Mouse (Mus musculus) left cerebral cortex, adult 2 months (tissue): ENCODE measurements at regions not wholly inside any gene's neighbourhood (a gene's known extent, or its start where the extent isn't known, plus 50 kb on each side); places are given as distances from the start of the nearest gene placed in this dataset.

Experiments used
- DNase-seq, 2 experiments: peaks; one replicate each; pipeline ENCODE4 v3.0.0; 2021 to 2022; ENCODE audit warnings: low spot score in 2 of 2, mixed read lengths in 1 of 2; ENCODE audit errors: extremely low spot score in 1 of 2
- H3K27ac ChIP-seq: fragments of 200-600 bp; 2 replicates; pipeline ENCODE4 v1.8.1; 2022
- H3K4me3 ChIP-seq: fragments of 200-600 bp; 2 replicates; pipeline ENCODE4 v1.8.1; 2022
- CTCF ChIP-seq: fragments of 200-600 bp; IDR thresholded peaks from 2 replicates; pipeline ENCODE4 v1.8.1; 2022; ENCODE audit warnings: antibody characterized with exemption, mild to moderate bottlenecking, moderate library complexity
- intact Hi-C: fragments of 180-260 bp; cut with DNase I; formaldehyde crosslinking; loops from one replicate; pipeline ENCODE4 v1.15.1; 2025

DNA sequence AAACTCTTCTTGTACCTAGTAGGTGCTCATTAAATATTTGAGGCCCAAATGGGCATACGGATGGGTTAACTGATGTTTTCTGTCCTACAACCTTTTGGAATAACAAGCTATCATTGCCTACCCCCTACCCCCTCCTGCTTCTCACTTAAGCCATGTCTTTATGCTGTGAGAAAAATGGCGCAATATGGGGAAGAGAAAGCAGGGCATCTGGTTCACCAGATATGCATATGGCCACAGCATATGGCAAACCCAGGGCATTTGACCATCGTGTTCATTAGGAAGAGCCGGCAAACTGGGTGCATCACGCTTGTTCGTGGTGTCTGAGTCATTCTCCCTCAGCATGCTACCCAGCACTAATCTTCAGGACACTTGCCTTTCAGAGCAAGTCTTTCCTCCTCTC is 616.1 kb downstream of the Bcl11a start:
- intact Hi-C loops = no loop called here
- DNase-seq = no peak
- H3K27ac ChIP-seq = no peak overlapping the region

DNA sequence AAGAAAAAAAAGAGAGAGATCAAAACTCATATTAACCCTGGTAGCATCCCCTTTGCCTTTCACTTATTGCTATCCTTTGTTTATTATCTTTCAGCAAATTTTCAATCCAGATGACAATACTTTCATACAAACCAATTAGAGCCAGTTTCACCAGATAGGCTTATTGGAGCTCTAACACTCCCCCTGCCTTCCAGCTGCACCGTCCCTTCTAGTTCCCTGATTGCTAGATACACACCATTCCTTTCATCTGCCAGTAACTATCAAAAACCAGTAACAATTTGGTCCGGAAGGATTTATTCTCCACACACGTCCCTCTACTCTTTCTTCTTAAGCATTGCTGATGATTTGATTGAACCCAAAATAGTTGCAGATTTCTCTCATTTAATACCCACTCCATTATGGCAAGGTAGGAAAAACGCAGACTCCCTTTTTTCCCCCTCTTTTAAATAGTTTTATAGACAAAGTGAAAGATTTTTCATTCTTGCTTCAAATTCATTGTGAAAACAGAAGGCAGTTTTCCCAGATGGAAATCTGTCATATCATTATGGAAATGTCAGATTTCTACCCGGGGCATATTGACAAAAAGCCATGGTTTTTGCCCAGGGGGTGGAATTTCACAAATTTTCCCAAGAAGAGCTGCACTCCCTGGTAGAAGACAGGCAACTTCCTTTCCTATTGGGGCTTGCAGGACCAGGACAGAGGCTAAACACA is 617.3 kb downstream of the Bcl11a start:
- H3K27ac ChIP-seq = no peak overlapping the region
- no peak; the same call in 1 of the 2 replicates for TF ChIP-seq CTCF
- intact Hi-C loops = no loop called here
- DNase-seq = no peak
- H3K4me3 ChIP-seq = no peak overlapping the region

More for the DNA sequence above, 616.1 kb downstream of the Bcl11a start:
- TF ChIP-seq CTCF = no peak
- H3K4me3 ChIP-seq = no peak overlapping the region

DNA sequence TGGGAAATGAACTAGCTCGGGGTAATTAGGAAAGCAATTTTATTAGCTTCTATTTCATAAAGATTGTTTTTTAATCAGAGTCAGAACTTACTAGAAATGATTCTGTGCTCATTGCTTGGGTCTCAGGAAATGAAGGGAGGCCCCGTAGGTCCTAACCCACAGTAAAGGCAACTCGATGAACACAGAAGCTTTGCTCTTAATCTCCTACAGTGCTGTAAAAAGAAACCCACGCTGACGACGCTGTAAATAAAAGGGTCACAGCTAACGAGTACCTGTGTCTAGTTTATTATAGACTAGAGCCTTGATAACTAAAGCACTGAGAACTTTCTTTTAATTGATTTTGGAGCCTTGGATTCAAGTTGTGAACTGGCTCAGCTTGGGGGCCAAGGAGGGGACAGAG is 618.7 kb downstream of the Bcl11a start:
- Histone ChIP-seq H3K4me3 (no peak overlapping the region), H3K27ac (no peak overlapping the region)
- TF ChIP-seq CTCF = no peak
- DNase-seq = no peak
- intact Hi-C loops = no loop called here

DNA sequence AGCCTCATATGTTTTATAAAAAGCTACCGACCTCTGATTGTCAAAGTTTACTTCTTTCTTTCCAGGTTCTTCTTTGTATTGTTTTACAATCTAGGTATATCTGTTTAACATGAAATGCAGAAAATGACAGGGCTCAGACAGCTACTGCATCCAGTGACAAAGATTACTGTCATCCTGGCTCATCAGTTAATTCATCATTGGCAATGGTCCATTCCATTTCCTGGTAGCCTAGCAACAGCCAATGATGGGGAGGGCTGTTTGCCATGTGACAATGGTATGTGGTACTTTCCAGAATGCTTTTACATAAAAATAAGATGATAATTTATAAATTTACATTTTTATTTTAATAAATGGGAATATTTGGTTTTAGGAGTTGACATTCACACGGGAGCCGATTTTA is 630.9 kb downstream of the Bcl11a start:
- no peak for TF ChIP-seq CTCF
- no peak overlapping the region for H3K4me3 ChIP-seq
- H3K27ac ChIP-seq = no peak overlapping the region
- intact Hi-C loops = no loop called here
- no peak for DNase-seq

DNA sequence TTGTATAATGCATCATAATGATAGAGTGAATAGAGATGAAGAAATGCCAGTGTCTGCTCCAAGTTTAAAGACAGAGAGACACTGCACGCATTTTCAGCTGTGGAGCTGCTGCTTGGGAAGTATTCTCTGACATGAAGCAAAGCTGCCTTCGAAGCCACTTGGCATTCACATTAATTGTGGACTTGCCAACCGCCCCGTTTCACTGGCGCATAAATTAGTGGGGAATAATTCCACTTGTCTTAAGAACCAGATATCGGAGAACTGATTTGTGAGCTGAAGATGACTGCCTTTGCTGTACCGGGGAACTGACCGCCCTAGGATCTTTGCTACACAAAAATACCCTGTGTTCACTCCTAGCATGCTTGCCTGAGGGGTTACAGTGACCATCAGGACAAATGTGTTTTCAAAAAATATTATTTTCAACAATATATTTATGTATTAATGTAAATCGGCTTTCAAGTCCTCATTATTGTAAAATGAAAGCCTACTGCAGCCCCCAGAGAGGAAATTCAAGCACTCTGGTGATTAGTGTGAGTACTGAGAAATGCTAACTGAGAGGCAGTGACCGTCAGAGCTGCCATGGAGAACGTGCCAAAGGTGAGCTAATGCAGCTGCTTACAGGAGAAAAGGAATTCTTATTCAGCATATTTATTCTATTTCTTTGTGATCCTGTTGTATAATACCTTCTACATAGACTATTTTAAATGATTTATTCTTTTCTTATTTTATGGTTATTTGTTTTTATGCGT is 638.9 kb downstream of the Bcl11a start:
- peak overlapping the region; percentile 16; the same call in 1 of the 2 replicates for H3K27ac ChIP-seq
- DNase-seq = no peak
- no peak for TF ChIP-seq CTCF
- H3K4me3 ChIP-seq = peak overlapping the region; percentile 23
- intact Hi-C loops = no loop called here

DNA sequence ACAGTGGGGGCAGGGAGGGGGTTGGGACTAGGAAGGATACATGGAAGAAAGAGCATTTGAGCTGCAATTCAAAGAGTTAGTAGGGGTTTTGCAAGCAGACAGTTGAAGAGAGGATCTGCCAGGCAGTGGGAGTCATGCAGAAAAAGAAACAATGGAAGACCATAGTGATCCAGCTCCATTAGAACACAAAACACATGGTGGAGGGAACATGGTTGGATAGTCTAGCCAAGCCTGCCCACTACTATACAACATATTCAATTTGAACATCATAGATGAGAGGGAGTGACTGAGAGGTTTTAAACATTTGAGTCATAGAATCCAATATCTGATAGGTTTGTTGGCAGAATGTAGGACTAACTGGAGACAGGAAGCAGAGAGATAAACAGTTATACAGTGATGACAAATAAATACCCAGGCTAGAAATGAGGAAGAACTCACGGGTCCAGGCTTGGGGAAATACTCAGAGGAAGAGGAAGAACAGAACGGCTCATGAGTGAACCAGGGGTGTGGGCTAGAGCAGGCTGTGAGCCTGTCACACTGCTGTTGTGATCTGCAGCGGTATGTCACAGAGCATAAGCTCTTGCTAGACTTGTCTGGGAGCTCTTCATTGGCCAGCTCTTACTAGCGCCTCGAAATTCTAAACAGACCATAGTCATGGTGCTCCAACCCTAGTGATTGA is 646.5 kb downstream of the Bcl11a start:
- Histone ChIP-seq H3K4me3 (no peak overlapping the region), H3K27ac (no peak overlapping the region)
- intact Hi-C loops = no loop called here
- no peak for DNase-seq
- TF ChIP-seq CTCF = no peak

DNA sequence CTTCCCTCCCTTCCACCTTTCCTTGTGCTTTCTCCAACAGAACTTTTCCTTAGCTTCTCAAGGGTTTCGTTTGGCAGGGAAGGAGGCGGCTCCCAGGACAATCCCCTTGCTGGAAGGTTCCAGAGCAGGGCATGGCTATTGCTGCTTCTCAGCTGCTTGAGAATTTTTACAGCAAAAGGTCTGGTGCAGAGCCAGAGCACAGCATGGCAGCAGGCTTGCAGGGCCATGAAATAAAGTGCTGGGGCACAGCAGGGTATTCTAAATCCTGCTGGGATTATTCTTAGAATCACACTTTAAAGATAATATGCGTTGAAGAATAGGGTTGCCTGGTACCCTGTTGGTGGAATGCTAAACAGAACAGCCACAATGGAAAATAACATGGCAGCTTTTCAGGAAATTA is 648.5 kb downstream of the Bcl11a start:
- Histone ChIP-seq H3K27ac (no peak overlapping the region), H3K4me3 (no peak overlapping the region)
- no peak for DNase-seq
- no peak; the same call in 1 of the 2 replicates for TF ChIP-seq CTCF
- intact Hi-C loops = no loop called here

DNA sequence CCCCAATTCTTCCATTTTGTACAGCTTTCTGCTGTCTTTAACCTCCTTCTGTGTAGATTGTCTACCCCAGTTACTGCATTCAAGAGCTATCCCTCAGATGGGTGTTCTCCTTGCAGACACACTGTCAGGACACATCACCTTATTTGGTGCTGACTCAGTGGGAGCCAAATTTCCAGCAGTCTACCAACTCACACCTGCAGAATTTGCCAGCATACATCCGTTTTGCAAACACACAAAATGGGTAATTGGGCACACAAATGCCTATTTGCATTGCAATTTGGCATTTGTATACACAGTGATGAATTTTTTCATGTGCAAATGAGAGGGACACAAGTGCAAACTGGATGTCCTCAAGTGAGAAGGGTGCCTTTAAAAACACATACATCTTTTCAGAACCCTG is 649.5 kb downstream of the Bcl11a start:
- DNase-seq = no peak
- no peak for TF ChIP-seq CTCF
- no peak overlapping the region for H3K27ac ChIP-seq
- intact Hi-C loops = no loop called here
- H3K4me3 ChIP-seq = no peak overlapping the region

DNA sequence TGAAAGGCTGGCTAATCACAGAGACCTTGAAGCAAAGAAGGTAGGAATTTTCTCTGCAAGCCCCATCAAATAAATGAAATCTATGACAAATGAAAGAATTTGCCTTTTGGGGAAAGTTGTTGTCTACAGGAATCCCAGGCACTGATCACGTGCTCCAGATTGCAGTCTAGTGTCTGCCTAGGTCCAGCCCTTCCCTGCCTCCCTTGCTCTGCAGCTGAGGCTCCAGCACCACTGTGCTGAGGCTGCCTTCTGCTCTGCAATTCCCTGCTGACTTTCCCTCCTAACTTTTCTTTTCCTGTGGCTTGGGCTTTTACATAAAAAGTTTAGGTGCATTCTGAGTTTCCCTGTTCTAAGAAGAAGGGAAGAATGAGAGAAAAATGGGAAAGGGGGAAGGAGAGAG is 653.6 kb downstream of the Bcl11a start:
- no peak overlapping the region for H3K4me3 ChIP-seq
- no peak for DNase-seq
- no peak for TF ChIP-seq CTCF
- no peak overlapping the region for H3K27ac ChIP-seq
- intact Hi-C loops = no loop called here

DNA sequence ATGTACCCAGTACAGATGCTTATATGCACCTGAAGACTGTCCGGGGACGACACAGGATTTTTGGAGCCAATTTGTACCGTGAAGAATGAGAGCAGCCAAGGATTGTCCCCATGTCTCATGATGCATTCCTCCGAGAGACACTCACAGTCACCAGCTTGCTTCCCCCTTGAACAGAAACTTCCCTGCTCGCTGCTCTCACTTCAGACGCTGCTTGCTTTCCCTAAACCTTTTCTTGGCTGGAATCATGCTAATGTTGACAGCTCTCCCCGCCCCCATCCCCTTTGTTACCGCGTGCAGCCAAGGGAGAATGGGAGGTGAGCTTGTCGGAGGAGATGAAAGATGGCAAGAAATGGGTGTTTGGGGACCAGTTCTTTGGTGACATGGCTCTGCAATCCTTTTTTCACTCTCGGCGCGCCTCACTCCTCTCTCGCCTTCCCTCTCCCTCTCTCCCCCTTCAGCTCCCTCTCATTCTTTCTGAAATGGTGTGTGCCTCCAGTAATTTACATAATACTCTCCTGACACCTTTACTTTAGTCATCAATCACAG is 661.9 kb downstream of the Bcl11a start:
- intact Hi-C loops = no loop called here
- Histone ChIP-seq H3K4me3 (peak overlapping the region; percentile 4; the same call in 1 of the 2 replicates), H3K27ac (0 out of 2 replicates have a peak overlapping the region, but pooled peaks have one; percentile 9)
- no peak for TF ChIP-seq CTCF
- DNase-seq = peak in 1 of 2 experiments; percentile 9

DNA sequence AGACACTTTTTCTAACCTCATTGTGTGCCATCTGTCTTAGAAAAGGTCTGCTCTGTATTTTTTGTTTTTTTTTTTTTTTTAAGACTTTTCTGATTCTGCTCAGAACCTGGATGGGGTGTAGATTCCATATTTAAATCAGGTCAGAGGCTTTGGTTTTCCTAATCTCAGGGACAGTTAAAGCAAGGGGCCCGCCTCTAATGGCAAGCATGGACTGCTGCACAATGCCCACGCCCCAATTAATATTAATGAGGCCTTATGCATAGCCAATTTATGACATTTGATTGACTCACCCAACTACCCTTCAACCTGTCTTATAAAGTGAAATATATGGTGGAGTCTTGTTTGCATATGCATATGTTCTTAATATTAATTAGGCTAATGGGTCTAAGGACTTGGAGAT is 662.6 kb downstream of the Bcl11a start:
- no peak for TF ChIP-seq CTCF
- Histone ChIP-seq H3K4me3 (no peak overlapping the region), H3K27ac (no peak overlapping the region)
- no peak for DNase-seq
- intact Hi-C loops = no loop called here

DNA sequence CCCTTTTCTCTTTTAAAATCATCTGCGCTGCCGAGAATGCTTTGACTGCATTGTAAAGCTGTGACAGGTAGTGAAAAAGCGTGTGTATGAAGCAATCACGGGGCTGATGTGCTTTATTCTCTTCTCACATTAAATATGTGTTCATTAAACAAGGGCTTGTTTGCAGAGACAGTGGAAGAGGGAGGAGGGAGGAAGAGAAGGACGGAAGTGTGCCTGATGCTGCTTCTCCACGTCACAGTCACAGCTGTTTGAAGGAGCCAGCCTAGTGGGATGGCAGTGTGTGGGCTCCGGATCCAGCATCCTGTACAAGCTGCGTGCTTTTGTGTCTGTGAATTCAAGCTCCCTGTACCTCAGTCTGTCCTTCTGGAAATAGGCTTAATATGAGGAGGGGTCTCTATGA is 664.7 kb downstream of the Bcl11a start:
- peak; percentile 40 to 62 for DNase-seq
- H3K4me3 ChIP-seq = peak overlapping the region; percentile 28
- intact Hi-C loops = no loop called here
- TF ChIP-seq CTCF = no peak
- H3K27ac ChIP-seq = peak overlapping the region; percentile 65
